Mouse (Mus musculus) sigmoid colon, adult 10 weeks (tissue): Measurements from ENCODE around the gene Pgs1. TPM values are rescaled to one million over a fixed set of nuclear protein-coding genes. Genes with fewer than 3 reads are reported as not detected.

ENCODE experiments used
- polyA plus RNA-seq: library from polyadenylated mRNA; stranded (reverse); fragments of 350-450 nt; fragmentation: Illumina TruSeq; extraction: RNeasy Lipid Tissue Mini Kit (QIAGEN cat#74804); gene quantifications from one replicate; pipeline ENCODE4 v1.2.3, GENCODE M21; 2014; ENCODE audit warnings: low read depth, low replicate concordance

The Pgs1 gene
- 4.2 TPM for polyA plus RNA-seq

GRCm38 (mm10) chr11:117986126-117987031 is at the start of gene Pgs1:
Gene Pgs1 (plus strand): TSS chr11:117986292.

GRCm38 (mm10) chr11:117969945-117970872 is 15.9 kb upstream of the Pgs1 start, which contains the start of gene Socs3:
Gene Socs3 (minus strand): TSS chr11:117970047.

Other genes starting within 250 kb of the Pgs1 start
- gene Tmc8, start 204.2 kb upstream of the Pgs1 start, polyA plus RNA-seq = 2.1 TPM
- 1.5 TPM for gene Tmc6, start 204.1 kb upstream of the Pgs1 start, polyA plus RNA-seq
- gene 6030468B19Rik, start 188.6 kb upstream of the Pgs1 start, polyA plus RNA-seq = not detected
- 5.9 TPM for gene Gm20708, start 176.6 kb upstream of the Pgs1 start, polyA plus RNA-seq
- 13.9 TPM for gene Syngr2, start 176.6 kb upstream of the Pgs1 start, polyA plus RNA-seq
- 1.6 TPM for gene Afmid, start 160.4 kb upstream of the Pgs1 start, polyA plus RNA-seq
- gene Tk1, start 160.2 kb upstream of the Pgs1 start, polyA plus RNA-seq = 1.1 TPM
- gene Birc5, start 137.0 kb upstream of the Pgs1 start, polyA plus RNA-seq = 20.3 TPM
- not detected for gene Tmem235, start 125.5 kb upstream of the Pgs1 start, polyA plus RNA-seq
- 0.82 TPM for gene Tha1, start 112.8 kb upstream of the Pgs1 start, polyA plus RNA-seq
- gene Socs3, start 16.2 kb upstream of the Pgs1 start, polyA plus RNA-seq = 0.98 TPM
- gene Dnah17, start 144.3 kb downstream of the Pgs1 start, polyA plus RNA-seq = not detected